Mouse (Mus musculus) brain, embryonic 14.5 days (tissue): Measurements from ENCODE around the gene Serf1.
"Not testable (repeated sequence)": the region's sequence is repeated elsewhere in the genome, so short reads cannot be mapped to it uniquely, and the experiment has no call there.

Source experiments
- CTCF ChIP-seq: fragments of 200-500 bp; IDR thresholded peaks from 2 replicates; pipeline ENCODE4 v1.5.1; 2012; ENCODE audit warnings: inconsistent platforms, mild to moderate bottlenecking, moderate library complexity, borderline replicate concordance; ENCODE audit not compliant: insufficient read depth, insufficient read length; ENCODE audit errors: extremely low read depth
- POLR2A ChIP-seq: fragments of 200-500 bp; IDR thresholded peaks from 2 replicates; pipeline ENCODE4 v1.6.1; 2012; ENCODE audit warnings: mild to moderate bottlenecking, inconsistent platforms, borderline replicate concordance; ENCODE audit not compliant: poor library complexity, insufficient read depth, insufficient read length, severe bottlenecking; ENCODE audit errors: extremely low read depth

DNA sequence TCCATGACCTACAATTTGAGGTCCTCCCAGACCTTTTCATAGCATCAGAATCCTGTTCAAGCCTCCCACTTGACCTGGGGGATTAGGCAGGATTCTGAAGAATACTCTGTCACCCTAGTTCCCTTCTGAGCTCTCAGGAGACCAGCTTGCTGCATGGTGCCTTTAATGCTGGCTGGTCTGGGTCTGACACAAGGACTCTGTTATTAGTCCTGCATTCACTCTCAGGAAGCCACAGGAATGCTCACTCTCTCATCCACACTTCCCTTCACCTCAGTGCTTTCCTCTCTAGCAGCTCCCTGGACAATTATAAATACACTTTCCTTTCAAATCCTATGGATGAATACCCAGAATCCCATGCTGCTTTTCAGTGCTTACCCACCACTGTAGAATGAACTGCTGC, 54.7 kb downstream of the Serf1 start:
- TF ChIP-seq POLR2A, CTCF: not testable (repeated sequence)
